Mouse (Mus musculus): Measurements from ENCODE around the gene Ankrd13d.

- no peak for TF ChIP-seq POLR2A (IDR thresholded peaks at IDR 0.05; ENCODE audit: extremely low read depth, insufficient read depth, low read length)
- TF ChIP-seq CTCF (IDR thresholded peaks at IDR 0.05; ENCODE audit: extremely low read depth, insufficient read depth, low read length): no peak
Measured at GRCm38 (mm10) chr19:4331273-4331672, 48.3 kb upstream of the Ankrd13d start.
